ENCODE assay signal across 8 mouse cellular contexts in genomic region chr12:84218289-84219120, GRCm38 (mm10). TPM values are rescaled to one million over a fixed set of nuclear protein-coding genes. Genes with fewer than 3 reads are reported as not detected.
A peak's percentile ranks its signal among the peaks of the same experiment; 100 is the strongest.
DNase-seq lines count a peak whose midpoint lies in the region; ATAC-seq lines count a peak whose summit lies in the region.

Elmsan1 (minus strand) TSS chr12:84218881.

- peak within 1 kb of the TSS; percentile 97 for H3K4me2 ChIP-seq in hindbrain, embryonic 13.5 days

- peaks cover 71% of the 10 kb centered on the region for H3K4me1 ChIP-seq in hindbrain, embryonic 13.5 days (replicated peaks)

- peak within 1 kb of the TSS; percentile 71 for H3K4me3 ChIP-seq in hindbrain, embryonic 13.5 days

- DNase-seq in NIH3T3 (ENCODE audit: low read depth), result peak; percentile 87
- peak; percentile 73 to 81 for DNase-seq in cerebellum, postnatal 10 days
- DNase-seq in gastrocnemius, adult 18-20 months (ENCODE audit: low spot score), result peak; percentile 73
- DNase-seq in layer of hippocampus, postnatal 25 days (ENCODE audit: extremely low spot score in 1 of 2, low spot score in 1 of 2), result peak; percentile 49 to 54
- peak; percentile 81 for DNase-seq in lung, postnatal 25 days (ENCODE audit: low spot score)
- DNase-seq in ovary, postnatal 36 days (ENCODE audit: low spot score), result peak; percentile 82
- DNase-seq in thymus, postnatal 36 days, result peak; percentile 85 to 90

- H3K36me3 ChIP-seq in hindbrain, embryonic 13.5 days, result no peaks in the 10 kb centered on the region

- no peaks in the 10 kb centered on the region for H3K9me3 ChIP-seq in hindbrain, embryonic 13.5 days

- H3K27ac ChIP-seq in hindbrain, embryonic 13.5 days, result peak within 1 kb of the TSS; percentile 85

- H3K9ac ChIP-seq in hindbrain, embryonic 13.5 days, result peak within 1 kb of the TSS; percentile 84

- peaks cover 11% of the 10 kb centered on the region; the same call in 1 of the 2 replicates for H3K27me3 ChIP-seq in hindbrain, embryonic 13.5 days

- WGBS in hindbrain, embryonic 13.5 days, result under 1% methylated on average over 74 of the region's 82 CpGs

- ATAC-seq in hindbrain, embryonic 13.5 days (ENCODE audit: low FRiP score), result peak; percentile 72

RNA-seq across cellular contexts. Expression of gene Elmsan1, which starts in this region (rescaled TPM):
- total RNA-seq in gastrocnemius, adult 18-20 months (2021), result 10 to 100 TPM in 1 of 2 experiments, 1 to 10 TPM in 1; 6.9 to 10.9 TPM
- polyA plus RNA-seq in hindbrain, embryonic 13.5 days (2015; fragmentation: Nextera tagmentation; extraction: Ambion mirVana), result 4.5 and 5.1 TPM in 2 replicates
- total RNA-seq in layer of hippocampus, postnatal 25 days (2021), result 10 to 100 TPM; 21.0 to 21.7 TPM

Comparison
In these comparisons a context has a peak if more than half of its experiments do, and no peak if none do; other contexts are left out.
1. Peak in every context shown above with its lines: DNase-seq, ATAC-seq, H3K4me3 ChIP-seq and H3K27ac ChIP-seq.